Mouse (Mus musculus) gastrocnemius, postnatal 10 days (tissue): ENCODE results near the gene Frs3. TPM values are rescaled to one million over a fixed set of nuclear protein-coding genes. Genes with fewer than 3 reads are reported as not detected.

ENCODE experiments used
- DNase-seq: peaks from one replicate; pipeline ENCODE4 v3.0.0; 2021; ENCODE audit warnings: mixed read lengths
- total RNA-seq, 2 experiments: library from RNA; stranded (reverse); gene quantifications; 2 replicates each; pipeline ENCODE4 v1.2.3; 2021

Gene Frs3
- total RNA-seq, 2 experiments from 2014 or later = 3.5 to 3.9 TPM

- DNase-seq = no peak
Observed at GRCm38 (mm10) chr17:47691650-47692049, 2.8 kb downstream of the Frs3 start.

GRCm38 (mm10) chr17:47693671-47694441 lies 5.0 kb downstream of the Frs3 start:
- DNase-seq = no peak

GRCm38 (mm10) chr17:47694442-47694502 lies 5.4 kb downstream of the Frs3 start, which contains the start of gene Gm21981:
Gene Gm21981 (minus strand): TSS chr17:47694455.
- no peak for DNase-seq

- peak; percentile 99 for DNase-seq
Observed at GRCm38 (mm10) chr17:47694503-47695336, 5.9 kb downstream of the Frs3 start, which contains the start of gene Prickle4. Gene Prickle4 (minus strand): TSS chr17:47694736.

- no peak for DNase-seq
Observed at GRCm38 (mm10) chr17:47695337-47695710, 6.5 kb downstream of the Frs3 start.

- DNase-seq = no peak
Observed at GRCm38 (mm10) chr17:47698156-47698555, 9.3 kb downstream of the Frs3 start.

- no peak for DNase-seq
Observed at GRCm38 (mm10) chr17:47699055-47699454, 10.2 kb downstream of the Frs3 start.

- DNase-seq = no peak
Observed at GRCm38 (mm10) chr17:47701793-47702192, 13.0 kb downstream of the Frs3 start.

- no peak for DNase-seq
Observed at GRCm38 (mm10) chr17:47702548-47703345, 13.9 kb downstream of the Frs3 start.

GRCm38 (mm10) chr17:47703556-47703955 lies 14.7 kb downstream of the Frs3 start:
- DNase-seq = no peak

- no peak for DNase-seq
Observed at GRCm38 (mm10) chr17:47704692-47705091, 15.9 kb downstream of the Frs3 start.

GRCm38 (mm10) chr17:47706196-47706595 lies 17.4 kb downstream of the Frs3 start:
- DNase-seq = no peak

- no peak for DNase-seq
Observed at GRCm38 (mm10) chr17:47707961-47708360, 19.1 kb downstream of the Frs3 start.

- DNase-seq = no peak
Observed at GRCm38 (mm10) chr17:47708972-47709371, 20.1 kb downstream of the Frs3 start.

GRCm38 (mm10) chr17:47710036-47710435 lies 21.2 kb downstream of the Frs3 start:
- DNase-seq = no peak

GRCm38 (mm10) chr17:47711883-47712282 lies 23.1 kb downstream of the Frs3 start:
- DNase-seq = no peak

GRCm38 (mm10) chr17:47712889-47713571 lies 24.2 kb downstream of the Frs3 start:
- no peak for DNase-seq

- no peak for DNase-seq
Observed at GRCm38 (mm10) chr17:47715037-47715436, 26.2 kb downstream of the Frs3 start.

GRCm38 (mm10) chr17:47721183-47721582 lies 32.4 kb downstream of the Frs3 start:
- no peak for DNase-seq

GRCm38 (mm10) chr17:47726566-47726965 lies 37.7 kb downstream of the Frs3 start, which contains the start of gene Pgc:
Gene Pgc (plus strand): TSS chr17:47726842.
- no peak for DNase-seq

GRCm38 (mm10) chr17:47730633-47731575 lies 42.1 kb downstream of the Frs3 start:
- no peak for DNase-seq
